Mouse (Mus musculus) forebrain, postnatal 0 days (tissue): ENCODE results near the gene Phlda2. TPM values are rescaled to one million over a fixed set of nuclear protein-coding genes. Genes with fewer than 3 reads are reported as not detected.

Source experiments
- ATAC-seq: fragments of 200-750 bp; cut with Nextera tagmentation; 2 replicates; pipeline ENCODE4 v1.8.0; 2017; ENCODE audit warnings: mild to moderate bottlenecking, moderate library complexity
- DNase-seq: peaks from one replicate; pipeline ENCODE4 v3.0.0-alpha.2; 2015
- H3K27ac ChIP-seq: fragments of 300-500 bp; sonication (generic); 2 replicates; pipeline ENCODE4 v1.5.1; 2014; ENCODE audit warnings: low read depth, mild to moderate bottlenecking, antibody characterized with exemption, low read length, moderate library complexity, mixed read lengths
- H3K27me3 ChIP-seq: fragments of 300-500 bp; sonication (generic); 2 replicates; pipeline ENCODE4 v1.6.1; 2014; ENCODE audit warnings: mild to moderate bottlenecking, low read length, mixed read lengths; ENCODE audit not compliant: insufficient read depth
- H3K36me3 ChIP-seq: fragments of 300-500 bp; sonication (generic); 2 replicates; pipeline ENCODE4 v1.6.1; 2014; ENCODE audit warnings: mild to moderate bottlenecking, moderate library complexity; ENCODE audit not compliant: insufficient read depth
- H3K4me1 ChIP-seq: fragments of 300-500 bp; sonication (generic); 2 replicates; pipeline ENCODE4 v1.6.1; 2014; ENCODE audit warnings: antibody characterized with exemption; ENCODE audit not compliant: insufficient read depth
- H3K4me2 ChIP-seq: fragments of 300-500 bp; sonication (generic); 2 replicates; pipeline ENCODE4 v1.6.1; 2014; ENCODE audit warnings: low read depth, mild to moderate bottlenecking, moderate library complexity
- H3K4me3 ChIP-seq: fragments of 300-500 bp; sonication (generic); 2 replicates; pipeline ENCODE4 v1.5.1; 2014; ENCODE audit warnings: low read depth, low read length, mixed read lengths
- H3K9ac ChIP-seq: fragments of 300-500 bp; sonication (generic); 2 replicates; pipeline ENCODE4 v1.6.1; 2014; ENCODE audit warnings: mild to moderate bottlenecking
- H3K9me3 ChIP-seq: fragments of 300-500 bp; sonication (generic); 2 replicates; pipeline ENCODE4 v1.6.1; 2016; ENCODE audit warnings: low read length
- CTCF ChIP-seq: sonication (generic); IDR thresholded peaks from 2 replicates; pipeline ENCODE4 v1.5.1; 2016; ENCODE audit warnings: antibody characterized with exemption, control low read depth, low read depth
- WGBS: fragments of 180-500 bp; shearing (Covaris S2); extraction: QIAGEN DNeasy Blood & Tissue Kit; methylation state at CpG from one replicate; pipeline ENCODE4 v1.1.7; 2014; 5-methylcytosine and 5-hydroxymethylcytosine counted together
- polyA plus RNA-seq: library from polyadenylated mRNA; unstranded; fragments of >200 nt; fragmentation: Nextera tagmentation; extraction: Ambion mirVana; gene quantifications from 2 replicates; pipeline ENCODE4 v1.2.1, GENCODE M21; 2015
- total RNA-seq: library from RNA; depleted of rRNA; stranded (reverse); fragments of >200 nt; gene quantifications from 2 replicates; pipeline ENCODE4 v1.2.3, GENCODE M21; 2014

The Phlda2 gene
- total and polyA plus RNA-seq, 2 experiments from 2014 or later: not detected

DNA sequence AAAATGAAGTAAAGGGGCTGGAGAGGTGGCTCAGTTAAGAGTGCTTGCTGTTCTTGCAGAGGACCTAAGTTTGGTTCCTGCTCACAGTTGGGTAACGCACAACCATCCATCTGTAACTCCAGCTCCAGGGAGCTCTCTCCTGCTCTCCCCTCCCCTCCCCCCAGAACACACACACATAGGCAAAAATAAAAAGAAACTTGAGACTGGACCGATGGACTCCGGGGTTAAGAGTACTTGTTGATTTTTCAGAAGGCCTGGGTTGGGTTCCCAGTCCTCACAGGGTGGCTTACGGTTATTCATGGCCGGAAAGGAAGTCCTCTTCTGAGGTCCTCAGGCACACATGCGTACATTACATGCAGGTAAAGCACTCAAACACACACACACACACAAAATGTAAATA lies 976 bp upstream of the Phlda2 start:
- no peak overlapping the region for H3K4me2 ChIP-seq
- H3K4me3 ChIP-seq: no peak overlapping the region
- no peaks in the 10 kb centered on the region for H3K36me3 ChIP-seq
- no peak for TF ChIP-seq CTCF
- no peaks in the 10 kb centered on the region for H3K9me3 ChIP-seq
- H3K27me3 ChIP-seq: peaks cover 45% of the 10 kb centered on the region
- WGBS: 89% methylated on average over 6 of the region's 6 CpGs
- peaks cover 3% of the 10 kb centered on the region; the same call in 1 of the 2 replicates for H3K4me1 ChIP-seq
- no peak overlapping the region for H3K27ac ChIP-seq
- DNase-seq (no peak), ATAC-seq (no peak)
- H3K9ac ChIP-seq: no peak overlapping the region

DNA sequence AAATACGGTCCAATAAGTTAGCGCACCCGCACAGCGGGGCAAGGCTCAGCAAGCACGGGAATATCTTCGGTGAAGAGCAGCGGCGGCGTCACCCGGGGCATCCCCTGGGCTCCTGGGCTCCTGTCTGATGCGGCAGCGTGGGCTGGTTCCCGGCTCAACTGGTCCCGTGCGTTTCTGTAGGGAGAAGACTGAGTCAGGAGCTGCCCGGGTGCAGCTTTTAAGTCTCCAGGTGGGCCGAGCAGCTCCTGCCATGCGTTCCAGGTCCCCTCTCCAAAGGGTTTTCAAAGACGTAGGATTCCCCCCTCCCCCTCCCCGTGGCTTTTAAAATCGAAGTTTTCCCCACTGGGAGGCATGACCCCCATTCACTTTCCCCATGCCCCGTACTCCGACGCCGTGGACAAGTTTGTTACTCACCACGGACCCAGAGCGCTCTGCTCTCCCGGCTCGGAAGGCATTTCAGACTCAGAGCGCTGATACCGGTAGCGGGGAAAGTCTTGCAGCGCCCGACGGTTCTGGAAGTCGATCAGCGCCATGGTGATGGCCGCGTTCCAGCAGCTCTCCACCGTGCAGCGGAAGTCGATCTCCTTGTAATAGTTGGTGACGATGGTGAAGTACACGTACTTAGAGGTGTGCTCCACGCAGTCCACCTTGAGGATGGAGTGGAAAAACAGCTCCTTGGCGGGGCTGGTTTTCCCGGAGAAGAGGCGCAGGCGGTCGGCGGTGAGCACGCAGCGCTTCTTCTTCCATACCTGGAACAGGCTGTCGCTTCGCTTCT lies 1.1 kb downstream of the Phlda2 start:
- H3K4me3 ChIP-seq: peak overlapping the region; percentile 39
- H3K4me2 ChIP-seq: peak overlapping the region; percentile 61
- peaks cover 45% of the 10 kb centered on the region for H3K27me3 ChIP-seq
- no peaks in the 10 kb centered on the region for H3K9me3 ChIP-seq
- 4% methylated on average over 55 of the region's 55 CpGs for WGBS
- DNase-seq: peak; percentile 62
- H3K9ac ChIP-seq: peak overlapping the region; percentile 28; the same call in 1 of the 2 replicates
- TF ChIP-seq CTCF: no peak
- H3K4me1 ChIP-seq: peaks cover 3% of the 10 kb centered on the region; the same call in 1 of the 2 replicates
- no peak overlapping the region for H3K27ac ChIP-seq
- 0 out of 2 replicates have a peak, but pooled peaks have one; percentile 37 for ATAC-seq
- H3K36me3 ChIP-seq: no peaks in the 10 kb centered on the region

DNA sequence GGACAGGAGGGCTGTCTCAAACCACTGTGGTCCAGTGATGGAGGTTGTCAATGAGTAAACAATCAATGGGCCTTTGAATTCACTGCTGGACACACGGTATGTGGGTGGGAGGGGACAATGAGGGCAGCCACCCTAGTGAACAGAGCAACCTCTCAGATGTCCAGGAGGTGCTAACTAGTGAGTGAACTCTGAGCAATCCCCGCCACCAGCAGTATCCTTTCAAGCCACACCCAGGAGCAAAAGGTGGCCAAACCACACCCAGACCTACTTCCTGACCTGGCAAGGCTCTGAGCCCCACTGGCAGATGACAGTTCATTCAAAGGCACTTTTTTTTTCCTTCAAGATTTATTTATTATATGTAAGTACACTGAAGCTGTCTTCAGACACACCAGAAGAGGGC lies 2.0 kb downstream of the Phlda2 start:
- no peaks in the 10 kb centered on the region for H3K36me3 ChIP-seq
- 47% methylated on average over 2 of the region's 2 CpGs for WGBS
- ATAC-seq (no peak), DNase-seq (no peak)
- no peaks in the 10 kb centered on the region for H3K9me3 ChIP-seq
- no peak for TF ChIP-seq CTCF
- no peak overlapping the region for H3K9ac ChIP-seq
- H3K27ac ChIP-seq: no peak overlapping the region
- peaks cover 45% of the 10 kb centered on the region for H3K27me3 ChIP-seq
- no peak overlapping the region for H3K4me2 ChIP-seq
- peaks cover 3% of the 10 kb centered on the region; the same call in 1 of the 2 replicates for H3K4me1 ChIP-seq
- H3K4me3 ChIP-seq: no peak overlapping the region

DNA sequence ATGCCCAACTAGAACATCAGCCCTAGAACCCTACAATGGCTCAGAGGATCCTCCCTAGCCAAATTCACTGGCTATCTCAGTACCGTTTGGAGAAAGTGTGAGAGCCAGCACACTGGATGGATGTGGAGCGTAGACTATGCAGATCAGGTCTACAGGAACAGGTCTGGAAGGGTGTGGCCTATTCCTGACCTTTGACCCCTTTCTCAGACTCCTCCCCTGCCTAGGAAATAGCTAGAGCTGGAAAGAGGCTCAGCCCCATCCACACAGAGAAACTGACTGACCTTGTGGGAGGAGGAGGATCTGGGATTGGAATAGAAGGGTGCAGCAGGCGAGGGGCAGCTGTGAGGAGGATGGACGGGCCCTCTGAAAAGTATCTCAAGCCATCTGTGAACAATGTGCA lies 4.4 kb downstream of the Phlda2 start:
- peaks cover 3% of the 10 kb centered on the region; the same call in 1 of the 2 replicates for H3K4me1 ChIP-seq
- H3K36me3 ChIP-seq: no peaks in the 10 kb centered on the region
- no peak overlapping the region for H3K4me2 ChIP-seq
- no peak overlapping the region for H3K9ac ChIP-seq
- no peak for DNase-seq
- 89% methylated on average over 4 of the region's 4 CpGs for WGBS
- no peak for TF ChIP-seq CTCF
- H3K9me3 ChIP-seq: no peaks in the 10 kb centered on the region
- H3K27ac ChIP-seq: no peak overlapping the region
- ATAC-seq: no peak
- H3K27me3 ChIP-seq: peaks cover 38% of the 10 kb centered on the region
- H3K4me3 ChIP-seq: no peak overlapping the region

DNA sequence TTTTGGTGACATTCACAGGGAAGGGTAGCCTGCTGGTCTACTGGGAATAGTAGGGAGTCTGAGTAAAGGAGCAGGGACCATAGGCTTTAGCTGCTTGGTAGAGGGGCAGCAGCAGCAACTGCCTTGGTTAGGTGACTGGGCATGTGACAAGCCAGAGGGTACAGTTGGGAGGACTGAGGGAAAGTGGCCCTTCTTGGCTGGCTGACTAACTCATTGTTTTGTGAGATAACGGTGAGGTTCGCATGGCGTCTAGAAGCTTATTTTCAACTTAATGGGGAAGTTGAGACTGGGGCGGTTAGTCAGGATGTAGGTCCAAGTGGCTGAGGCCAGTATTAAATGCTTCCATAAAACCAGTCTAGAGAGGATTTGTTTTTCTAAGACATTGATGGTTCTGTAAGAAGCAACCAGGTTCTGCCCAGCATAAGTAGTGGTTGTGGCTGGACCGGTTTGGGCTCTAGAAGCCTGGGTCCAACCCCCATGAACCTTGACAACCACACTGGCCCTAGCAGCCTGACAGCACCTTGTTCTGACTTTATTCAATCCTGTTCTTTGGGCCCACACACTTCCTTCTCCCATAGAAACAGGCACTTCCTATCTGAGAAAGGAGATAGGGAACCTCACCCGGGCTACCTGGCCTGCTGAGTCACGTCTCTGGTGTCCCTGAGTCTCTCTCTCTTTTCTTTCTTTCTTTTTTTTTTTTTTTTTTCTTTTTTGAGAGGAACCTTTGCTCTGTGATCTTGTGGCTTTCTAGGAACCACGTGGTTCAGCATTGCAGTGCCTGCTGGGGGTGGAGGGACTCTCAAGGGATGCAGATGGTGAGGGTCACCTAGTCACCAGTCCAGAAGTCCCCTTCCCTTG lies 7.6 kb downstream of the Phlda2 start:
- no peaks in the 10 kb centered on the region for H3K4me1 ChIP-seq
- WGBS: 77% methylated on average over 8 of the region's 8 CpGs
- no peak for ATAC-seq
- H3K4me2 ChIP-seq: no peak overlapping the region
- no peak overlapping the region for H3K4me3 ChIP-seq
- TF ChIP-seq CTCF: no peak
- DNase-seq: no peak
- no peak overlapping the region for H3K27ac ChIP-seq
- H3K9me3 ChIP-seq: no peaks in the 10 kb centered on the region
- H3K36me3 ChIP-seq: no peaks in the 10 kb centered on the region
- H3K9ac ChIP-seq: no peak overlapping the region
- peaks cover 11% of the 10 kb centered on the region for H3K27me3 ChIP-seq

GRCm38 (mm10) chr7:143493616-143494126 lies 9.3 kb downstream of the Phlda2 start:
- ATAC-seq: no peak

GRCm38 (mm10) chr7:143489735-143490134 lies 13.2 kb downstream of the Phlda2 start:
- Histone ChIP-seq H3K4me3 (no peak overlapping the region), H3K27me3 (no peaks in the 10 kb centered on the region), H3K4me2 (no peak overlapping the region), H3K9ac (no peak overlapping the region), H3K9me3 (no peaks in the 10 kb centered on the region), H3K4me1 (no peaks in the 10 kb centered on the region), H3K27ac (no peak overlapping the region), H3K36me3 (no peaks in the 10 kb centered on the region)
- no peak for TF ChIP-seq CTCF
- ATAC-seq (no peak), DNase-seq (no peak)
- WGBS: 83% methylated on average over 6 of the region's 6 CpGs

More at GRCm38 (mm10) chr7:143493616-143494126, 9.3 kb downstream of the Phlda2 start:
- no peaks in the 10 kb centered on the region for H3K27me3 ChIP-seq
- H3K4me1 ChIP-seq: no peaks in the 10 kb centered on the region
- H3K36me3 ChIP-seq: no peaks in the 10 kb centered on the region
- H3K27ac ChIP-seq: no peak overlapping the region
- no peaks in the 10 kb centered on the region for H3K9me3 ChIP-seq
- WGBS: 89% methylated on average over 6 of the region's 6 CpGs
- H3K9ac ChIP-seq: no peak overlapping the region
- no peak overlapping the region for H3K4me2 ChIP-seq
- no peak for TF ChIP-seq CTCF
- H3K4me3 ChIP-seq: no peak overlapping the region
- DNase-seq: no peak
